Mouse (Mus musculus) adrenal gland, postnatal 14 days (tissue): ENCODE measurements around the gene Pecr. TPM values are rescaled to one million over a fixed set of nuclear protein-coding genes. Genes with fewer than 3 reads are reported as not detected.
A peak's percentile ranks its signal among the peaks of the same experiment; 100 is the strongest.
"Not testable (repeated sequence)": the region's sequence is repeated elsewhere in the genome, so short reads cannot be mapped to it uniquely, and the experiment has no call there.

Source experiments
- DNase-seq: peaks from one replicate; pipeline ENCODE4 v3.0.0; 2021; ENCODE audit warnings: mixed read lengths
- total RNA-seq: library from RNA; stranded (reverse); gene quantifications from 2 replicates; pipeline ENCODE4 v1.2.3, GENCODE M21; 2021

The Pecr gene
- total RNA-seq, 1 experiment from 2014 or later: 56.7 TPM

DNA sequence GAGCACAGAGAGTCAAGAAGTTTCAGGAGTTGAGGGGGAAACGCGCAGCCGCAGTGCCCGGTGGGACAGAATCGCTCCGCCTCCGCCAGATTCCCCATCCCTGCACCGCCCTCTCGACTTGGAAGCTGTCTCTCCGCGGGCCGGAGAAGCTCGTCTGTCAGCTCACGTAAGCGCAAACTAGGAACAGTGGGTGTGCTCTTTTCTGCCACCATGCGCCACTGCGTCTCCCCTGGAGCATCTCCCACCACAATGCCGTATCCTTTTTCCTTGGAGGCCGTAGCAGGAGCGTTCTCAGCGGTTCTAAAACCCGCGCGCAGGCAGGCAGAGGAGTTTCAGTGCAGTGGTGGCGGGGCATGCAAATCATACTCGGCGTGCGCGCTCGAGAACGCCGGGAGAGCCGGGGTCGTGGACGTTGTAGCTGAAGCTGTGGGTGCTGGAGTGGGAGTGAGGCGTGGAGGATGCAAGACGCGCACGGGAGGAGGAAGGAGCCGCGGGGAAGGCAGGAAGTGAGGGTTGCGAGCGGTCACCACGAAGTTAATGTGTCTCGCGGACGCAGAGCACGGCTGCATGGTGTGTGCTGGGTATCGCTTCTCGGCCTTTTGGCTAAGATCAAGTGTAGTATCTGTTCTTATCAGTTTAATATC lies 47.6 kb downstream of the Pecr start:
- peak; percentile 87 for DNase-seq

GRCm38 (mm10) chr1:72232592-72232991 lies 51.5 kb downstream of the Pecr start:
- DNase-seq: not testable (repeated sequence)

- DNase-seq: peak; percentile 59
These were observed 55.1 kb downstream of the Pecr start for GRCm38 (mm10) chr1:72228974-72229373.

DNA sequence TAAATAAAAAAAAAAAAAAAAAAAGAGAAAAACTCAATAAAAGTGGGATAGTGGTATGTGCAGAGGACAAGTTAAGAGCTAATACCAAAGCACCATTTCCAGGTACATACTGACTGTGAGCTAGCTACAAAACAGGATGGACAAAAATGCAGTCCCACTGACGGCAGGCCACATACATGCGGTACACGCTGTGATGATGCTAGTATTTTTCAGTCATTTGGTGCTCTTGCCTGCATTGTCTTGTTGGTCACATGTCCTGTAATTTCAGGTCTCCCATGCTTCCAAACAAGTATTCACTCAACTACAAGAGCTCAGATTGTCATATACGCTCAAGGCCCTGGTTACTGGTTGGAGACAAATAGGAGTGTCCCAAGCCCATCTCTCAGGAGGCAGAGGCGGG lies 56.6 kb downstream of the Pecr start:
- no peak for DNase-seq

- no peak for DNase-seq
These were observed 57.1 kb downstream of the Pecr start for GRCm38 (mm10) chr1:72226887-72227481.

- DNase-seq: peak; percentile 55
These were observed 57.8 kb downstream of the Pecr start for GRCm38 (mm10) chr1:72226172-72226886.

- peak; percentile 89 for DNase-seq
These were observed 58.4 kb downstream of the Pecr start for GRCm38 (mm10) chr1:72225720-72226171.

GRCm38 (mm10) chr1:72225054-72225718 lies 58.9 kb downstream of the Pecr start:
- DNase-seq: no peak

DNA sequence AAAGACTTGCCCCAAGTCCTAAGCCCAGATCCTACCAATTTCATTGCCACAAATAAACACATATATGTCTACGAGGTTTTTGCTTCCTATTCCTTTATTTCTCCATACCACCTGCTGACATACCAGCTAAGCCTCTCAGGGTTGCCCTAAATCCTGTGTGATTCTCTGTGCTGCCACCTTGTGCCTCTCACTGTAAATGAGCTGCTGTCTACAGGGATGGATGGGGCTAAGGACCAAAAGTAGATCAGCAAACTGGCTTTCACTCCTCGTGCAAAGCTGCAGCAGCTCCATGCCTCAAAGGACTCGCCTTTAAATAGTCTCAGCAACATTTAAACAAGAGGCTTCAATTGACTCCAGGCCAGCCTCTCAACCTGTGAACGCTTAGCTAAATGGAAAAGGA lies 64.1 kb downstream of the Pecr start:
- no peak for DNase-seq

GRCm38 (mm10) chr1:72219116-72219515 lies 65.0 kb downstream of the Pecr start:
- DNase-seq: no peak

GRCm38 (mm10) chr1:72218626-72219025 lies 65.5 kb downstream of the Pecr start:
- DNase-seq: no peak

- DNase-seq: no peak
These were observed 67.4 kb downstream of the Pecr start for GRCm38 (mm10) chr1:72216761-72217160.

- DNase-seq: no peak
These were observed 68.9 kb downstream of the Pecr start for GRCm38 (mm10) chr1:72215174-72215573.

- DNase-seq: no peak
These were observed 69.6 kb downstream of the Pecr start for GRCm38 (mm10) chr1:72214470-72214961.

- DNase-seq: no peak
These were observed 70.2 kb downstream of the Pecr start for GRCm38 (mm10) chr1:72213954-72214353.

- DNase-seq: peak; percentile 80
These were observed 72.1 kb downstream of the Pecr start, which contains the start of gene Mreg for GRCm38 (mm10) chr1:72211701-72212699. Gene Mreg (minus strand): TSS chr1:72212307.

DNA sequence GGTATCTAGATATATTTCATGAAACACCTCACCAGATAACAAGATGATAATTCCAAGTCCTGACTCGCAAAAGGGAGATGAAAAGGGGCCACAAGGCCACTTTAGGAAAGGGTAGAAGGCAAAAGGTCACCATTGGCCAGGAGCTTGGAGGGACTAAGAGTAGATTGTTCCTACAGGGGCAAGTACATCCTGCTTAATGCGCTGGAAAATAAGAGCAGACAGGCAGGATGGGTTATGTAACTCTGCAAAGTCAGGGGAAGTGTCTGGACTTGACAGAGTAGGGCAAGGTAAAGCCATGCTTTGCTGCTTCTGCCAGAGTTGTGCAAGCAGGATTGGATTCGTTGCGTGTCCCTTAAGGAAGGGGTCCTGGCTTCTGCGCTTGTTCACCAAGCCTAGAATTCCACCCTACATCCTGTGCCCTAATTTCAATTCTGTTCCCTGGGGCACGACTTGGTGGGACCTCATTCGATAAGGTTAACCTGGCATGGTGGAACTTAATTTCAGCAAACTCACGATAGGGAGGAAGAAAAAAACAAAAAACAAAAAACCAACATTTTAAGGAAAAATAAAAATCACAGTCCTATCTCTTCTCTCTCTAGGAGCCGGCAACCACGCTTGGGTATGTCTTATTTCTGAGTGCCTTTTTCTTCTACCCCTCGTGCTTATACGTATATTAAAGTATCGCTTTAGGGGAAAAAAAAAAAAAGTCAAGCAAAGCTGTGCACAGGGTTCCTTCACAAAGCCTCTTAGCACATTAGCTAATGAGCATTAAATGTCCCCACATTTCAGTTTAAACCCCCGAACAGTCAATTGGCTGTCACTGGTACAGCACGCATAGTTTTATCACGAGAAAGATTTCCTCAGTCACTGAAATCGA lies 73.1 kb downstream of the Pecr start:
- DNase-seq: no peak
